Mouse (Mus musculus) heart, embryonic 16.5 days (tissue): ENCODE measurements at regions not wholly inside any gene's neighbourhood (a gene's known extent, or its start where the extent isn't known, plus 50 kb on each side); places are given as distances from the start of the nearest gene placed in this dataset.
A peak's percentile ranks its signal among the peaks of the same experiment; 100 is the strongest.

Experiments used
- ATAC-seq: fragments of 200-750 bp; cut with Nextera tagmentation; replicated peaks from 2 replicates; pipeline ENCODE4 v1.8.0; 2017; ENCODE audit warnings: moderate number of reproducible peaks; ENCODE audit not compliant: insufficient read depth, low FRiP score; ENCODE audit errors: extremely low read depth
- H3K27ac ChIP-seq: fragments of 300-500 bp; sonication (generic); 2 replicates; pipeline ENCODE4 v1.5.1; 2014; ENCODE audit warnings: mild to moderate bottlenecking, low read length, control low read depth, moderate library complexity
- H3K27me3 ChIP-seq: fragments of 300-500 bp; sonication (generic); 2 replicates; pipeline ENCODE4 v1.6.1; 2014; ENCODE audit warnings: low read length, mixed read lengths; ENCODE audit not compliant: control insufficient read depth, insufficient read depth
- H3K36me3 ChIP-seq: fragments of 300-500 bp; sonication (generic); 2 replicates; pipeline ENCODE4 v1.6.1; 2014; ENCODE audit not compliant: control insufficient read depth, insufficient read depth
- H3K4me1 ChIP-seq: fragments of 300-500 bp; sonication (generic); 2 replicates; pipeline ENCODE4 v1.6.1; 2014; ENCODE audit warnings: low read length, mixed read lengths; ENCODE audit not compliant: control insufficient read depth, insufficient read depth
- H3K4me2 ChIP-seq: fragments of 300-500 bp; sonication (generic); 2 replicates; pipeline ENCODE4 v1.6.1; 2014; ENCODE audit warnings: low read depth, mild to moderate bottlenecking, control low read depth, low read length
- H3K4me3 ChIP-seq: fragments of 300-500 bp; sonication (generic); 2 replicates; pipeline ENCODE4 v1.5.1; 2014; ENCODE audit warnings: mild to moderate bottlenecking, control low read depth, low read length
- H3K9ac ChIP-seq: fragments of 300-500 bp; sonication (generic); 2 replicates; pipeline ENCODE4 v1.6.1; 2014; ENCODE audit warnings: low read length, control low read depth
- H3K9me3 ChIP-seq: fragments of 300-500 bp; sonication (generic); replicated peaks from 2 replicates; pipeline ENCODE4 v1.6.1; 2016; ENCODE audit warnings: low read length; ENCODE audit not compliant: control insufficient read depth
- WGBS: fragments of 180-500 bp; shearing (Covaris S2); extraction: QIAGEN DNeasy Blood & Tissue Kit; methylation state at CpG from one replicate; pipeline ENCODE4 v1.1.7; 2014; 5-methylcytosine and 5-hydroxymethylcytosine counted together

DNA sequence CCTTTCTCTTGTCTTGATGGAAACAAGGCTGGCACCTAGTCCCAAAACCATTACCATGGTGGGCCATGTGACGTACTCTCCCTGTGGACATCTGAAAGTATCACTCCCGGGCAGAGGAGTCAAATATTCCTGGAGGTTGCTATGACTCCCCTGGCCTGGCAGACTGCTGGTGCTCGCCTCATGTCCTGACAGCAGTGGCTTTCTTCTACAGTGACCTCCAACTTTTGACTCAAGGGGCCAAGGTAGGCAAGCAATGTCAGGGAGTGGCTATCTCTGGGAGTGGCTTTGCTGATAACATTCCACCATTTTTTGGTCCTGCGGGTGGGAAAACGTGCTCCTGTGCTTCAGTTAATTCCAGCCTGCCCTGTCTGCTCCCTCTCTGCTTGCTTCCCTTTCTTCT is 54.7 kb upstream of the Ptgfrn start:
- Histone ChIP-seq H3K9ac (no peak overlapping the region), H3K27ac (no peak overlapping the region), H3K4me1 (peaks cover 32% of the 10 kb centered on the region), H3K27me3 (no peaks in the 10 kb centered on the region), H3K4me2 (no peak overlapping the region), H3K36me3 (no peaks in the 10 kb centered on the region), H3K9me3 (no peaks in the 10 kb centered on the region), H3K4me3 (no peak overlapping the region)
- ATAC-seq = no peak
- WGBS = 53% methylated on average over 5 of the region's 5 CpGs

GRCm38 (mm10) chr3:101163991-101164434 is 53.9 kb upstream of the Ptgfrn start:
- H3K36me3 ChIP-seq = no peaks in the 10 kb centered on the region

GRCm38 (mm10) chr3:101163160-101163990 is 53.3 kb upstream of the Ptgfrn start:
- H3K9me3 ChIP-seq = no peaks in the 10 kb centered on the region
- WGBS = 50% methylated on average over 16 of the region's 16 CpGs
- H3K4me2 ChIP-seq = no peak overlapping the region
- no peak overlapping the region for H3K9ac ChIP-seq
- ATAC-seq = no peak
- H3K36me3 ChIP-seq = no peaks in the 10 kb centered on the region
- H3K27ac ChIP-seq = no peak overlapping the region
- no peak overlapping the region for H3K4me3 ChIP-seq
- no peaks in the 10 kb centered on the region for H3K27me3 ChIP-seq
- H3K4me1 ChIP-seq = peaks cover 26% of the 10 kb centered on the region

More at GRCm38 (mm10) chr3:101163991-101164434, 53.9 kb upstream of the Ptgfrn start:
- Histone ChIP-seq H3K4me3 (no peak overlapping the region), H3K4me1 (peaks cover 32% of the 10 kb centered on the region), H3K4me2 (no peak overlapping the region), H3K9me3 (no peaks in the 10 kb centered on the region), H3K27ac (no peak overlapping the region), H3K9ac (no peak overlapping the region), H3K27me3 (no peaks in the 10 kb centered on the region)
- WGBS = 86% methylated on average over 4 of the region's 4 CpGs
- no peak for ATAC-seq

GRCm38 (mm10) chr3:101162536-101163159 is 52.6 kb upstream of the Ptgfrn start:
- H3K9me3 ChIP-seq = no peaks in the 10 kb centered on the region
- 0 out of 2 replicates have a peak overlapping the region, but pooled peaks have one; percentile 21 for H3K9ac ChIP-seq
- ATAC-seq = peak; percentile 16; the same call in 1 of the 2 replicates
- H3K4me1 ChIP-seq = peaks cover 26% of the 10 kb centered on the region
- H3K27me3 ChIP-seq = no peaks in the 10 kb centered on the region
- peak overlapping the region; percentile 69 for H3K27ac ChIP-seq
- 38% methylated on average over 14 of the region's 14 CpGs for WGBS
- no peaks in the 10 kb centered on the region for H3K36me3 ChIP-seq
- peak overlapping the region; percentile 43 for H3K4me2 ChIP-seq
- H3K4me3 ChIP-seq = no peak overlapping the region; the same call in 1 of the 2 replicates

DNA sequence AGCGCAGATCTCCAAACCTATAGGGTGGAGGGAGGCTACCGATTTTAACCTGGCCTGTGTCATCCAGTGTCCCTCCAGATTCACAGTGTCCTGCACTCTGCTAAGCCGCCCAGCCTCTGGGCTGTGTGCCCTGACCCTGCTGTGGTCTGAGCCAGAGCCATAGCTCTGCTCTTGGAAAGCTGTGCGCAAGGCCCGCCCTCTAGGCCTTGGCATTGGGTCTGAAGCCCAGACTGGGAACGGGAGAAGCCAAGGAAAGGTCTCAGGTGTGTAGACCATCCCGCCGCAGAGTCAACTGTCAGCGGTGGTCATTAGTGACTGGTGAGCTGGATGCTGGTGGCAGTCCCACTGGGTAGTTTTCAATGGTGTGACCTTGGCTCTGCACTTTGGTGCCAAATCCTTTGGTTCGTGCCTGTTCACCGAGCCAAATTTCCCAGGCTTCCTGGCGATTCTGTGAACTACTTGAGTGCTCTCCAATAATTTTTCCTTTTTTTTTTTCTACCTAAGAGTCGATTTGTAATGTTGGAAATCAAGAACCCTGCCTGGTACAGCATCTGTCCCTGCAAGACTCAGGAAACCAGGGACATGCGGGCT is 52.0 kb upstream of the Ptgfrn start:
- 41% methylated on average over 14 of the region's 14 CpGs for WGBS
- ATAC-seq = peak; percentile 80
- no peaks in the 10 kb centered on the region for H3K27me3 ChIP-seq
- no peak overlapping the region for H3K4me3 ChIP-seq
- H3K4me2 ChIP-seq = peak overlapping the region; percentile 54
- H3K9me3 ChIP-seq = no peaks in the 10 kb centered on the region
- peak overlapping the region; percentile 69 for H3K27ac ChIP-seq
- 0 out of 2 replicates have a peak overlapping the region, but pooled peaks have one; percentile 21 for H3K9ac ChIP-seq
- peaks cover 26% of the 10 kb centered on the region for H3K4me1 ChIP-seq
- no peaks in the 10 kb centered on the region for H3K36me3 ChIP-seq

- Histone ChIP-seq H3K27me3 (no peaks in the 10 kb centered on the region), H3K9me3 (no peaks in the 10 kb centered on the region), H3K4me2 (peak overlapping the region; percentile 54), H3K4me1 (peaks cover 26% of the 10 kb centered on the region), H3K36me3 (no peaks in the 10 kb centered on the region), H3K27ac (peak overlapping the region; percentile 69), H3K9ac (0 out of 2 replicates have a peak overlapping the region, but pooled peaks have one; percentile 17), H3K4me3 (no peak overlapping the region)
- WGBS = 24% methylated on average over 11 of the region's 11 CpGs
- ATAC-seq = peak; percentile 23; the same call in 1 of the 2 replicates
Observed at GRCm38 (mm10) chr3:101161421-101161940, 51.4 kb upstream of the Ptgfrn start.
